Mouse (Mus musculus) splenic B cell, adult 2 months (primary cell): Measurements from ENCODE around the gene 1700025C18Rik.

ENCODE experiments used
- DNase-seq: peaks from one replicate; pipeline ENCODE4 v3.0.0-alpha.2; 2011; ENCODE audit warnings: low read depth, low spot score
- H3K27me3 ChIP-seq: 2 replicates; pipeline ENCODE4 v1.6.1; 2012; ENCODE audit warnings: mild to moderate bottlenecking, low read length, moderate library complexity, mixed read lengths; ENCODE audit not compliant: control insufficient read depth, poor library complexity, insufficient read depth, severe bottlenecking
- H3K36me3 ChIP-seq: 2 replicates; pipeline ENCODE4 v1.6.1; 2012; ENCODE audit warnings: mild to moderate bottlenecking, low read length, moderate library complexity, mixed read lengths; ENCODE audit not compliant: control insufficient read depth, poor library complexity, insufficient read depth, severe bottlenecking

The 1700025C18Rik gene

GRCm38 (mm10) chr2:165064489-165064888 is 26.1 kb downstream of the 1700025C18Rik start:
- no peak for DNase-seq
- Histone ChIP-seq H3K36me3 (peaks cover 25% of the 10 kb centered on the region), H3K27me3 (no peaks in the 10 kb centered on the region)

GRCm38 (mm10) chr2:165061638-165062433 is 28.7 kb downstream of the 1700025C18Rik start:
- Histone ChIP-seq H3K36me3 (peaks cover 22% of the 10 kb centered on the region), H3K27me3 (no peaks in the 10 kb centered on the region)
- DNase-seq = peak; percentile 57

GRCm38 (mm10) chr2:165059961-165060360 is 30.6 kb downstream of the 1700025C18Rik start:
- Histone ChIP-seq H3K27me3 (no peaks in the 10 kb centered on the region), H3K36me3 (peaks cover 9% of the 10 kb centered on the region)
- DNase-seq = no peak

- peak; percentile 88 for DNase-seq
- Histone ChIP-seq H3K36me3 (no peaks in the 10 kb centered on the region), H3K27me3 (no peaks in the 10 kb centered on the region)
Observed at GRCm38 (mm10) chr2:165056377-165057085, 34.0 kb downstream of the 1700025C18Rik start.

- Histone ChIP-seq H3K36me3 (no peaks in the 10 kb centered on the region), H3K27me3 (no peaks in the 10 kb centered on the region)
- DNase-seq = no peak
Observed at GRCm38 (mm10) chr2:165055905-165056304, 34.6 kb downstream of the 1700025C18Rik start.

- peak; percentile 87 for DNase-seq
- H3K27me3 ChIP-seq = no peaks in the 10 kb centered on the region
- H3K36me3 ChIP-seq = no peaks in the 10 kb centered on the region
Observed at GRCm38 (mm10) chr2:165054888-165055852, 35.4 kb downstream of the 1700025C18Rik start, which contains the start of gene Cd40. Gene Cd40, plus strand, starts transcription at chr2:165055627.

- no peaks in the 10 kb centered on the region for H3K27me3 ChIP-seq
Observed at GRCm38 (mm10) chr2:165051566-165051965, 39.0 kb downstream of the 1700025C18Rik start.

GRCm38 (mm10) chr2:165050826-165051548 is 39.6 kb downstream of the 1700025C18Rik start:
- no peak for DNase-seq
- H3K27me3 ChIP-seq = no peaks in the 10 kb centered on the region
- H3K36me3 ChIP-seq = no peaks in the 10 kb centered on the region

More at GRCm38 (mm10) chr2:165051566-165051965, 39.0 kb downstream of the 1700025C18Rik start:
- DNase-seq = no peak
- H3K36me3 ChIP-seq = no peaks in the 10 kb centered on the region

GRCm38 (mm10) chr2:165049044-165049443 is 41.5 kb downstream of the 1700025C18Rik start:
- no peak for DNase-seq
- no peaks in the 10 kb centered on the region for H3K27me3 ChIP-seq
- no peaks in the 10 kb centered on the region for H3K36me3 ChIP-seq

- Histone ChIP-seq H3K36me3 (no peaks in the 10 kb centered on the region), H3K27me3 (no peaks in the 10 kb centered on the region)
- DNase-seq = no peak
Observed at GRCm38 (mm10) chr2:165043729-165044128, 46.8 kb downstream of the 1700025C18Rik start.

- H3K27me3 ChIP-seq = no peaks in the 10 kb centered on the region
- peak; percentile 49 for DNase-seq
Observed at GRCm38 (mm10) chr2:165043090-165043636, 47.4 kb downstream of the 1700025C18Rik start.

GRCm38 (mm10) chr2:165042126-165042525 is 48.4 kb downstream of the 1700025C18Rik start:
- no peaks in the 10 kb centered on the region for H3K36me3 ChIP-seq

More at GRCm38 (mm10) chr2:165043090-165043636, 47.4 kb downstream of the 1700025C18Rik start:
- no peaks in the 10 kb centered on the region for H3K36me3 ChIP-seq

GRCm38 (mm10) chr2:165037415-165037814 is 53.1 kb downstream of the 1700025C18Rik start:
- Histone ChIP-seq H3K27me3 (no peaks in the 10 kb centered on the region), H3K36me3 (no peaks in the 10 kb centered on the region)
- no peak for DNase-seq

More at GRCm38 (mm10) chr2:165042126-165042525, 48.4 kb downstream of the 1700025C18Rik start:
- H3K27me3 ChIP-seq = no peaks in the 10 kb centered on the region
- DNase-seq = no peak
